Mouse (Mus musculus): ENCODE measurements at regions not wholly inside any gene's neighbourhood (a gene's known extent, or its start where the extent isn't known, plus 50 kb on each side); places are given as distances from the start of the nearest gene placed in this dataset.
"Not testable (repeated sequence)": the region's sequence is repeated elsewhere in the genome, so short reads cannot be mapped to it uniquely, and the experiment has no call there.

DNA sequence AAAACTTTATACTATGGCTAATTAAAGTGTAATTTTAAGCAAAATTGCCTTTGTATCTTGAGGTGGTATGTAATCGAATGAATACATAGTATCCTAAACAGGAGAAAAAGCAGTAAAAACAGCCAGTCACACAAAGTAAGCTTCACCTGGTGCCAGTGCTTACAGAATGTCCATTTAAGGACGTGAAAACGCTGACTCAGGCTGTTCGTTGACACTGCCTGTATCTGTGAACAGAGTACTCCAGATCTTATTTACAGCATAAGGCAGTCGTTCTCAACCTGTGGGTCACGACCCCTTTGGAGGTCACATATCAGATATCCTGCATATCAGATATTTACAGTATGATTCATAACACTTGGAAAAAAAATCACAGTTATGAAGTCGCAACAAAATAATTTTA lies 194.8 kb downstream of the Wdr20rt start:
- DNase-seq (ENCODE audit: low spot score) = no peak

DNA sequence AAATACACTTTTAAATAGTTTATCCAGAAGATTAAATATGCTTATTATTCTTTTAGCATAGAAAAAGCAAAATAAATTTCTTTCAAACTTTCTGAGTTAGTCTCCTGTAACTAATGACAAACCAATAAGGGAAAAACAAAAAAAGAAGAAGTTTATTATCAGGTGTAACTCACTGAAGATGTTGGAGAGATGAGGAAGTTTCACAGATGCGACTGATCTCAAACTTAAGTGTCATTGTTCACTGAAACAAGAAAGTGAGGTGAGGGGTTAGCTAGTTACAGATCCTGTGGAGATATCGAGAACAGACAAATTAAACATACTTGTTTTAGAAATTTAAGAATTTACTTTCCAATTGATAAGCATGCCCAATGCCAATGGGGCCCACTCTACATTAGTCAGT lies 199.2 kb downstream of the Wdr20rt start:
- DNase-seq (ENCODE audit: low spot score) = no peak

DNA sequence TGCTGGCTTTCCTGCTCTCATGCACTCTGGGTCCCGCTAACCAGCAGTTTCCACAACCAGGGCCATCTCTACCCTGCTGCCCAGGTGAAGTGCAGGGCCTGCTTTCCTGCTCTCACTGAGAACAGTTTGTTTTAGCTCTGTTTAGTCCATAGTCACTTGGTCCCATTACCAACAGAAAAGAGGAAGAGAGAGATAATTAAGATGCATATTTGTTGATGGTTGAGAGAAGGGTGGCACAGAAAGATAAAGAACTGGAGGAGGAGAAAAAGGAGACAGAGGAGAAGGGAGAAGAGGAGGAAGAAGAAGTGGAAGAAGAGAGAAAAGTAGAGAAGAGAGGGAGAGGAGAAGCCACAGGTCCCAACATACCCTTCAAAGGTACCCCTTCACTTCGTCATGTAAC lies 200.1 kb downstream of the Wdr20rt start:
- DNase-seq (ENCODE audit: low spot score) = no peak

DNA sequence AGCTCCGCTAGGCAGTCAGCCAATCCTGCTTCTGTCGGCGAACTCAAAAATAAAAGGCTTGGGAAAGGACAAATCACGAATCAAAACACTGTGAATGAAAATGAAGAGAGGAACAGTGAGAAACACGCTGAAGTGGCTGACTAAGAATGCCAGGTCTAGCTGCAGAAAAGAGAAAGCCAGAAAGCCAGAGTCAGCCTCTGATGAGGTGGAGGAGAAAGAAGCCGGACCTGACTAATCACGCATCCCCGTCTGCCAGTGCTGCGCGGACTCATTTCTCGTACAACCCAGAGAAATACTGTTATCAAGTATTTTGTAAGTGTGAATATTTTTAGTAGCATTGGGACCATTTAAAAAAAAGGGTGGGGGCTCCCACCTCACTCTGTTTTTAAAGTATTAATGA lies 201.6 kb downstream of the Wdr20rt start:
- no peak for DNase-seq (ENCODE audit: low spot score)

DNA sequence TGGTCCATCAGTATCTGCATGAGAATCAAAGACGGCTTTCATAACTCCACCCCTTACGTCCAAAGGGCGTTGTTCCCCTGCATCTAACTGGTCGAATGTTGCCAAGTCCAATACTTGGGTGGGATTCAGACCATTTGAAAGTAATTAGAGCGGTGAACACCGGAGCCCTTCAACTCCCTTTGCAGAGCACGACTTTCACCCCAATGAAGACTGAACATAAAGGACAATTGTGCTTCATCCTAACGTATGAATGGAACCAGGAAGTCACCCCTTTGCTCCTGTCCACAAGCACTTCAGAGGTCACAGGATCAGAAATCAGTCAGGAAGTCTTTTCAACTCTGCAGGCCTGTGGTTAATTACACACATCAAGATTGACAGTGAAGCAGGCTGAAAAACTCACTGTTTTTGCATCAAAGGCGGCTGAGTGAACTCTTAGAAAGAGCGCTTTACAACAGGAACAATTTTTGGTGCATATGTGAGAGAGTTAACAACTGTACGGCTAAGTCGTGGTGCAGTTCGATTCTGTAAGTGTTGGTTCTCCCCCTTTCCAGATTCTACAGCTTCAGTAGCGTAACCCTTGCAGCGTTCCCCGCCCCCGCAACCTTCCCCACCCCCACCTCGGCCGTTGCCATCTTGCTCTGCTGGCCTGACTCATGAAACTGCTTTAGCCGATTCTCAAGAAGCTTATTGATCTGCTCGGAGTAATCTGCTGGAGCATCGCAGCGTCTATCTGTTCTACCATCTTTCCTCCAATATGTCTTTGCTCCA lies 203.1 kb downstream of the Wdr20rt start:
- DNase-seq (ENCODE audit: low spot score) = no peak

DNA sequence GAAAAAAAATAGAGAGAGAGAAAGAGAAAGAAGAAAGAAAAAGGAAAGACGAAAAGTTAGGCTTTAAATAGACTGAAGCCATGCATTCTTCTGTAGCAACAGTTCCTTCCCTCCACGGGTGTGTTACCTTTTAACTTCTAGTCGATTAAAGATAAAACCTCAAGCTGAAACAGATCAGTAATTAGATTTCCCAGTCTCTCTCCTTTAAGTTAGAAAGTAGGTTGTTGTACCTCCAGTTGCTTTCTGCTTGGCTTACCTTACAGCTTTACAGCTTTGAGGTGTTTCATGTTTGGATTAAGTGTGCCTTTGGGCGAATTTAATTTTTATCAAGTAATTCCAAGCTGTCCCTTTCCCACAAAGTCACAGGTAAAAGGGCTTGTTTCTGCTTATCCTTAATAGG lies 225.5 kb downstream of the Wdr20rt start:
- no peak for DNase-seq (ENCODE audit: low spot score)

DNA sequence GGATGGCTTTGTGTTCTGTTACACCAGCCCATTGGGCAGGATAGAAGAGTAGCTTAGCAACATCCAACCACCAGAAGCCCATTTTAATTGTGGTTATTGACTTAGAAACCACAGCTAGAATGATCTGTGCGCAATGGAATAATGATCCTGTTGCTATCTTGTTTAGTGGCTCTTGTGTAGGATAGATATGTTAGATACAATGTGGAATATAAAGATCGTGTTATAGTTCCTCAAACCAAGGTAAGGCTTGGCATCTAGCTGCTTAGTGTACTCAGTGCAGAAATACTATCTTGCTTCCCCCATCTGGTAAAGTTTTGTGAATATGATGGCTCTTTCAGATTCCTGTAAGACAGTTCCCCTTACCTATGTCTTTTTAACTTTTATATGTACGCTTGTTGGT lies 230.4 kb downstream of the Wdr20rt start:
- DNase-seq (ENCODE audit: low spot score) = no peak

DNA sequence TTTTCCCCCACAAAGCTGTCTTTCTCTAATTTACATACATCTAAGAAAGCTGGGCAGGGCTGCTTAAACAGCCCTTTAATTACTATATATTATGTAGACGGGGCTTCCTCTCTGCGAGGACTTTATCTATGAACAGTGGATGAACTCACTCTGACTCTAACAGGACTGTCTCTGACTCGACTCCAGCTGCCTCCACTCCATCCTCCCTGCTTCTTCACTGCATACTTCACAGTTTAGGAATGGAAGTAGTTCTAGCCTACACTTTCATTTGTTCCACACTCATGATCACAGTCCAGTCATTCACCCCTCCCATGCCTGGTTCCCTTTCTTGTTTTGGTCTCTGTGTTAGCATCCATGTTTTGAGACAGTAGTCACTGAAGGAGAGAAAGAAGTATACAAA lies 231.6 kb downstream of the Wdr20rt start:
- no peak for DNase-seq (ENCODE audit: low spot score)

DNA sequence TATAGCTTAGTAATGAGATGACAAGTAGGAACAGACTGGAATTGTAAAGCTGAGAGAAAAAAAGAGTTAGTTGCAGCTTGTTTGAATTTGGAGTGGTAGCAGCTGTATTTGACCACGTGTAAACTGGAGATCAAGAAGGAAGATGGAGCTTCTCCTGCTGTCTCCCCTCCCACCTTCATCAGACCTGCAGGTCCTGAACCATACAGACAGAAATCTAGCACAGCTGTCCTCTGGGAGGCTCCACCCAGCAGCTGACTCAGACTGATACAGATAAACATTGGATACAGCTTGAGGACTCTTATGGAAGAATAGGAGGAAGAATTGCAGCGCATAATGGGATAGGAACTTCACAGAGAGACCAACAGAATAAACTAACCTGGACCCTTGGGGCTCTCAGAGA lies 238.9 kb downstream of the Wdr20rt start:
- DNase-seq (ENCODE audit: low spot score) = no peak

DNA sequence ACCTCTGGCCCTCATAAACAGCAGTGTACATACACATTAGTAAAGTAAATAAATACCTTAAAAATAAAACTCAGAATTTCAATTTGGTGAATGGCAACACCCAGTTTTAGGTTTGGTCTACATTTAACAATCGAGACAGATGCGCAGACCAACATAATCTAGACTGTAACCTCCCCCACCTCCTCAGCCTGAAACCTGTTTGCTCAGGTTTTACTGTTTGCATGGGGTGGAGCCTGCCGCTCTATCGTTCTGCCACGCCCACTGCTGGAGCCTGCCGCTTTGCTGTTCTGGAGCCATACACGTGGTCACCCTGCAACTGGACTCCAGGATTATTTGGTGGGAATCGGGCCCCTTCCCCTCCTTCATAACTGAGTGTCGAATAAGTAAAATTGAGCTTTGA lies 253.4 kb downstream of the Wdr20rt start:
- DNase-seq (ENCODE audit: low spot score) = not testable (repeated sequence)

DNA sequence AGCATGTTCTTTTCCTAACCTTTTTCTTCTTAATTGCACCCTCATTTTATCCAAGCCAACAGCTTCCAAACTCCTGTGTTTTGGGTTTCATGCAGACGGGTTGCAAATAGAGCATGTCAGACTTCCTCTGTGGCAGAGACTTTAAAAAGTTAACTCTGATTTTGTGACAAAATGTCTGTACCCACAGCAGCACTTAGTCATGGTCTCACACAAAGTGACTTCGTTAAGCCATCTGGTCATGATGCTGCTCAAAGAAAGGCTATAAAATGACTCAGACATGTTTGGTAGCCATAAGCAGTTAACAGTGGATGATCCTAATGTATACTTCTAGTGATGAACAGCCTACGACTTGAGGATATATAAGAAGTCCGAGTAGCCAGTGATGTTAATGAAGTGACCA lies 255.5 kb downstream of the Wdr20rt start:
- no peak for DNase-seq (ENCODE audit: low spot score)

DNA sequence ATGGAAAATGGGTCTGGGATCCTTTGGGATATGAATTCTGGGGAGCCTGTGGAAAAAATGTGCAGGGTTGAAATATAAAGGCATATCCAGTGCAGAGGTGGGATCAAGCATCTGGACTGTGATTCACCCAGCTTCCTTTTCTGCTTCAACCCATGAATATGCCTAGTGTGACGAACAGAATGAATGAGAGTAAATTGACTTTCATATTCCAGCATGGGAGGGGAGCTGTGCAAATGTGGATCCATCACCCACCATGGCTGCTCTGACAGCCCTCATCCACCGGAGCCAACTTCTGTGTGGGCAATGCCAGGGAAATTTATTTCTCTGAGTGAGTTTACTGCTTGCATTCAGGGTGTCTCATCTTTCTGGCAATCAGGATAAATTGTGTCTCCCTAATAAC lies 265.8 kb downstream of the Wdr20rt start:
- DNase-seq (ENCODE audit: low spot score) = no peak

DNA sequence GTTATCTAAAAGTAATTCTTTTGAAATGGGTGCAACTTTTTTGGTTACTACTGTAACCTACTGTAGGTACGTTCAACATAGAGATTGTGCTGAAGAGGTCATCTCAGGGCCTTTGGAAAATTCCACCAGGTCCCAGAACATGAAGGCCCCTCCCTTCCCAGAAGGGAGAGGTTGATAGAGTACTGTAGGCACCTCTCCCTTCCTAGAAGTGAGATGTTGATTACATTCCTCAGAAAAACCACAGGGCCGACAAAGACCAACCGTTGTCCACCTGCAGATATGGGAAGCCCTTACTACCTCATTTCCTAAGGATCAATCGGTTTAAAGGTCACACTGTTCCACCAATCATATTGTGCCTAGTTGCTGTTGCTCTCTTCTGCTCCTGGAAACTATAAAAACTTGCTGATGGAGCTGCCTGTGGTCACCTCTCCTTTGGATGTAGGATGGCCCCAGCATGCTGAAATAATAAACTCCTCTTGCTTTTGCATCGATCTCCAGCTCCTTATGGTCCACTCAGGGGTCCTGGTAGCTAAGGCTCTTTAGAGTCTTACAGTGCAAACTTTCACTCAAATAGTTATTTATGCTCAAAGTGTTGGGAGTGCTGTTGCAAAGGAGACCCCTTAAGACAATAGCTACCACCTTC lies 269.2 kb downstream of the Wdr20rt start:
- DNase-seq (ENCODE audit: low spot score) = no peak

DNA sequence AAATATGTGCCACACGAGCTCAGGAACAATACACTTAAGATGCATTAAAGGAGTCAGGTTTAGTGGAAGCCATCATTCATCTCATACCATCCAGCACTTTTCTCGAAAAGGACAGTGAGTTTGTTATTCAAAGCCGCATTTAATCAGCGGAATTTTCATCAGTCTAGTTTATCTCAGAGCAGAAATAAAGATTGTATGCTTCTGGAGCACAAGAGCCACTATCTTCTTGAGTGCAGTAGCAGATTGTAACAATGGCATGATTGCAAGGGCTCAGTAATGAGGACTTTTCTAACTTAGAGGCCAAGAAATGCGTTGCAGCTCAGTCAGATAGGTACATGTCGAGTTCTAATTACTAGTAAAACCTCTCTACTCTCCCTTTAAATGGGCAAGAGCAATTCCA lies 271.3 kb downstream of the Wdr20rt start:
- no peak for DNase-seq (ENCODE audit: low spot score)

DNA sequence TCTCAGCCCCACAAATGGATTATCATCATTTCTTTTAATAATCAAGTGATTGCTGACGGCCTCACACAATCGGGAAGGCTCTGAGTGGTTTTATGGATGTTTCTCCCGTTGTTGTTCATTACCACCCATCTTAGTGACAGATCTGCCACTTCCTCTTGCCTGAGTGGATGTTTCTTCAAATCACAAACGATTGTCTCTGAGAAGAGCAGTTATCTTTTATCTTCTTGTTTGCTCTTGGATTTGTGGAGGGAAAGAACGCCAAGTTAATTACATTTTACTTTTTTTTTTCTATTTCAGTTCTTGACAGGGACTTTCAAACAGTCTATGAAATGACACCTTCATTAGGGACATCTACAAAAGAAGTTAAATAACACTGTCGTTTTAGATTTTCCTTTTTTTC lies 272.3 kb downstream of the Wdr20rt start:
- no peak for DNase-seq (ENCODE audit: low spot score)

DNA sequence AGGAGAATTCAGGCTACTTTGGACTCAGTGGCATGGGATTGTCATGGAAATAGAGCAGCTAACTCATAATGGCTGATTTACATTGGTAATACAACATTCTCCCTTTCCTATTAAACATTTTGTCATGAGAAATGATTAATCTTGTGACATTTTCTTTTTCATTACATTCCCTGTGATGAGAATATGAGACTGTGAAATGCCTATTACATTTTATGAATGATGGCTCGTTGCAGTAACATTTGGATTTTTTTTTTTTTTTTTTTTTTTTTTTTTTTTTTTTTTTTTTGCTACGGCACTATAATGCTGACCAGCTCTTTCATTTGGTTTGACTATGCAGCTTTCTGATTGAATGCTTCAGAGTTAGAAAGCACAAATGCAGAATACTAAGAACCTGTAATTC lies 276.1 kb downstream of the Wdr20rt start:
- no peak for DNase-seq (ENCODE audit: low spot score)

DNA sequence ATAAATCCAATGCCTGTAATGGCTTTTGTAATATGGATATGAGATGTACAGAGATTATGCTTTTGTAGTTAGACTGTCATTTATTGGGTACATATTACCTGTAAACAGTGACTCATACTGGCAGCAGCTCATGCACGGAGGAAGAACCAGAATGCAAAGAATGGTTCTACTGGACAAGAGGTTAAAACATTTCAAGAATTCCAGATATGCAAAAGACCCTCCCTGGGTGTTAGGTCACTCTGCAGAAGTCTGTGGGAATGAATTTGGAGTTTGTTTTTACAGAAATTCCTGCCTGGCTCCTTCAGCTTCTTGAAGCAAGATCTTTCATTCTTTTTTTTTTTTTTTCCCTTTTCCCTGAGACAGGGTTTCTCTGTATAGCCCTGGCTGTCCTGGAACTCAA lies 276.7 kb downstream of the Wdr20rt start:
- DNase-seq (ENCODE audit: low spot score) = no peak

DNA sequence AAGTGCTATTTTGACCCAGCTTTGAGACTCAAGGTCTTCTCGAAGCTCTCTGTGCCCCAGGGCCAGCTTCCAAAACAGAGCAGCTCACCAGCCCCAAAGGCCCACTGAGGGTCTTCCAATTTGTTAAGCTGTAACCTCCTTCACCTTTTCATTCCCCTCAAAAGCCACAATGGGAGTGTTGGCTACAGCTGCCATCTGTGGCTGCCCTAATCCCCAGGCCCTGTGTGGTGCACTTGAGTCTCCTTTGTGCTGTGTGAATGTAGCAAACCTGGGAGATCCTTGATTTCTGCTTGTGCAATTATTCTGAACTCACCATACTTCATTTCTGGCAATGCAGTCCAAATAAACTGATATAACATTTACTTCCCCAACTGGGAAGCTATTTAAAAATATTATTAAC lies 287.8 kb downstream of the Wdr20rt start:
- DNase-seq (ENCODE audit: low spot score) = no peak

DNA sequence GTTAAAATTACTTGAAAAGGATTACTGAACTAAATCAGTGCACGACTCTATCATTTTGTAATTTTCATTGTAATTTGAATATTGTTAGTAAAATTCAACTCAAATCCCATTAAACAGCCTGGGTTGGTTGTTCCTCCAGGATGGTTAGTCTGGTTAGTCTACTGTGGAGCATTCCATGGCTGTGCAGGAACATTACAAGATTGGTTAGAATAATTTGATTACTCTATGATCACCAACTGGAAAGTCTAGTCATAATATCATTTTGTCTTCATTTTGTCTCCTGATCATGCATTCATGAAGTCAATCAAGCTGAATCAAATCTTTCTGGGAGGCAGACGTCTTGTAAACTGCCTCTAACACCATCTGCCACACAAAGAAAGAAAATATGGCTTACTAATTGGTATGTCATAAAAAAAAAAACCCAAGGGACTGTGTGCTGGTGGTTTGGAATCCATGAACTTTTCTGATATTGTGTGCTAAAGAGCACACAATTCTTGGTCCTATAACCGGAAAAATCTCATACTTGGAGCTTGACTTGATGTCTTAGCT lies 308.9 kb downstream of the Wdr20rt start:
- no peak for DNase-seq (ENCODE audit: low spot score)

DNA sequence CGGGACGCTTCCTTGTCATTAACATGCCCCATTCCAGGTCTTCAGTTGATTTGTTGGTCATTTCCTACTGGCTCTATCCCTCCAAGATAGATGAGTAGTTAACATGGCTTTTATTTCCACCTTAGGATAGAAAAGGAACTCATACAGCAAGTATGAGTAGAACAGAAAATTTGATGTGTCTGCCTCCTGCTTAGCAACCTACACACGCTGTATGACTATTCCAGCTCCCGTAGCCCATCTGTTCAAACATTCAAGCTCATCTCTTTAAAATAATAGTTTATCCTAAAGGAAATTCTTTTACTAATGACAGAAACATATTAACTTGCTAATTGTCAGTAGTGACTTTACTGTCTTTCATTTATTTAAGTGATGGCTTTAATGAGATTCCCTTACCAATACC lies 323.0 kb downstream of the Wdr20rt start:
- no peak for DNase-seq (ENCODE audit: low spot score)

DNA sequence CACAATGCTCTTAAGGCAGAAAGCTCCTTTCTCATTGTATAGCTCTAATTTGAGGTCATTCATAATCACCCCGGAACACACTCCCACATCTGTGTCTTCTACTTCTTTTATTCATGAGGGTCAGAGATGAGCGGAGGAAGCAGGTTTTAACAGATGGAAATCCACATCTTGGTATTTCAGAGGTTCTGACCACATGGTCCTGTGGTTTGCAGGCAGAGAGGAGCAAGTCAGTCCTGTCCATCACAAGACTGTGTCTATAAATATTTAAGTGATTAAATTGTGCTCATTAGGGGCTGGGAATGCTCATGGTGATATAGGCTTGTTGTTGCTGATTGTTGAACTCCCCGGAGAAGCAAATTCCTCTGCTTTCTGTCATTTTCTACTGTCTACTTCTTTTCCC lies 326.9 kb downstream of the Wdr20rt start:
- DNase-seq (ENCODE audit: low spot score) = no peak

DNA sequence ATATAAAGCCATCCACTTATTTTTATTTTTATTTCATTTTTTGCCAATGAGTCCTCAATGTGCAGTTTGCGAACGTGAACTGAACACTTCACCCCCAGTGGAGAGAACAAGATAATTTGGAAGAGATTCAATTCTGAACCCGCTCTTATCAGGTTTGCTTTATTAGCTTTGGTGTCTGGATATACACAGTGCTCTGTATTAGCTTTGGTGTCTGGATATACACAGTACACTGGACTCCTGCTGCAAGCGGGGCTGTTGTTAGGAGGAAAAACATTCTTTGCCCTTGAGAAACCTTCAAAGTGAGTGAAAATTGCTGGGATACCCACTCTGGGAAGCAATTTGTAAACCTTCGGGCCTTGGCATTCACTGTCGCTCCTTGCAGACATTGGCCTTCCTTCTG lies 333.7 kb downstream of the Wdr20rt start:
- DNase-seq (ENCODE audit: low spot score) = no peak

DNA sequence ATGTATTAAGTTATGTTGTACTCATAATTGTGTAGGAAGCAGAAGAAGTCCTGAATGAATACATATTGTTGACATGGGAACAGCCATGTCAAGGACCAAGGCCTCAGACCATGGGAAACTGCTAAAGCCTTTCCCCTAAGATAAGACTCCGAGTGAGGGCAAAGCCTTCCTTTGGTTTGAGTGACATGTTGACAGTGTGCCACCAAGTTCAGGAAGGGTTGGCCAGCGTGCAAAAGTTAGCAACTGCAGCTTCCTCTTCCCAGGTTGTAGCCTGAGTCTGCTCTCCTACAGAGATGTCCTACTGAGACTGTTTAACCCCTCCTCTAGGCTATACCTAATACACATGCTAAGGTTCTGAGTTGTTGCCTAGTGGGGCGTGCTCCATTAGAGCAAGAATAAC lies 334.5 kb downstream of the Wdr20rt start:
- no peak for DNase-seq (ENCODE audit: low spot score)

DNA sequence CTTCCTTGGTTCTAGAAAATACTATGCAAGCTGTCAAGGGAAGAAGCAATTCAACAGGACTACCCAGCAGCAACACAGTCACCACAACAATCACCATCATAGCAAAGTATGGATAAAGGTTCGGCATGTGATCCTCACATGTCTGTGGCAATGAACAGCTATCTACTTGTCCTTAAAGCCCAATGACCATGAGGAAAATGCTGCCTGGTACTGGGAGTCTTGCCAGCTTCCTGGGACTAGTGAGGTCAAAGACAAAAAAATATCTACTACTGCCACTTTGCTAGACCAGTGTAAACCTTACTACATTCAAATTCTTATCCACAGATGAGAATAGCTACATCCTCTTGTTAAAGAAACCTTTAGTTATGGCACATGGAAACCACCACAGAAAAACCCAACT lies 346.3 kb downstream of the Wdr20rt start:
- no peak for DNase-seq (ENCODE audit: low spot score)

Measured in left cerebral cortex, adult 11 months (tissue).